Mouse (Mus musculus) testis, adult 2 months (tissue): Measurements from ENCODE around the gene Txndc15. TPM values are rescaled to one million over a fixed set of nuclear protein-coding genes. Genes with fewer than 3 reads are reported as not detected.

ENCODE experiments used
- H3K27ac ChIP-seq: fragments of 200-500 bp; 2 replicates; pipeline ENCODE4 v1.5.1; 2012; ENCODE audit warnings: low read depth, low read length; ENCODE audit not compliant: control insufficient read depth, insufficient read depth
- H3K27me3 ChIP-seq: fragments of 200-500 bp; 2 replicates; pipeline ENCODE4 v1.6.1; 2012; ENCODE audit warnings: mild to moderate bottlenecking, low read length, moderate library complexity; ENCODE audit not compliant: control insufficient read depth, insufficient read depth
- H3K36me3 ChIP-seq: fragments of 200-500 bp; 2 replicates; pipeline ENCODE4 v1.6.1; 2012; ENCODE audit warnings: mild to moderate bottlenecking, low read length; ENCODE audit not compliant: control insufficient read depth, insufficient read depth
- H3K4me1 ChIP-seq: fragments of 200-500 bp; 2 replicates; pipeline ENCODE4 v1.6.1; 2012; ENCODE audit warnings: low read length; ENCODE audit not compliant: control insufficient read depth, insufficient read depth
- H3K4me3 ChIP-seq: fragments of 200-500 bp; 2 replicates; pipeline ENCODE4 v1.5.1; 2012; ENCODE audit warnings: low read depth, mild to moderate bottlenecking, low read length, moderate library complexity, mixed read lengths; ENCODE audit not compliant: control insufficient read depth
- CTCF ChIP-seq: fragments of 200-500 bp; IDR thresholded peaks from 2 replicates; pipeline ENCODE4 v1.5.1; 2012; ENCODE audit warnings: low read depth, mild to moderate bottlenecking, inconsistent platforms, low read length, moderate library complexity; ENCODE audit not compliant: control insufficient read depth, insufficient read depth, insufficient replicate concordance
- POLR2A ChIP-seq: fragments of 200-500 bp; IDR thresholded peaks from 2 replicates; pipeline ENCODE4 v1.6.1; 2012; ENCODE audit warnings: low read depth, mild to moderate bottlenecking, inconsistent platforms, low read length, moderate library complexity; ENCODE audit not compliant: control insufficient read depth
- polyA plus RNA-seq: library from polyadenylated mRNA; depleted of rRNA; stranded (reverse); fragments of >200 nt; gene quantifications from 2 replicates; pipeline ENCODE4 v1.2.3, GENCODE M21; 2012; rRNA removed

Txndc15 gene
- polyA plus RNA-seq, 1 experiment: 7.8 TPM

GRCm38 (mm10) chr13:55761486-55761885, 47.0 kb downstream of the Txndc15 start:
- no peaks in the 10 kb centered on the region for H3K36me3 ChIP-seq
- TF ChIP-seq CTCF: no peak
- no peak overlapping the region for H3K4me3 ChIP-seq
- H3K4me1 ChIP-seq: no peaks in the 10 kb centered on the region
- H3K27ac ChIP-seq: no peak overlapping the region
- H3K27me3 ChIP-seq: no peaks in the 10 kb centered on the region

- no peaks in the 10 kb centered on the region for H3K27me3 ChIP-seq
- peaks cover 6% of the 10 kb centered on the region for H3K4me1 ChIP-seq
- H3K27ac ChIP-seq: no peak overlapping the region
- TF ChIP-seq POLR2A: no peak
- TF ChIP-seq CTCF: no peak
- no peak overlapping the region for H3K4me3 ChIP-seq
- no peaks in the 10 kb centered on the region for H3K36me3 ChIP-seq
These were observed 59.9 kb downstream of the Txndc15 start for GRCm38 (mm10) chr13:55774352-55774751.

- H3K27ac ChIP-seq: no peak overlapping the region
- TF ChIP-seq CTCF (no peak), POLR2A (no peak)
- H3K4me1 ChIP-seq: peaks cover 6% of the 10 kb centered on the region
- H3K27me3 ChIP-seq: no peaks in the 10 kb centered on the region
- no peaks in the 10 kb centered on the region for H3K36me3 ChIP-seq
- H3K4me3 ChIP-seq: no peak overlapping the region
These were observed 60.6 kb downstream of the Txndc15 start for GRCm38 (mm10) chr13:55775056-55775455.

Other genes with a start within 250 kb of the Txndc15 start
- 89.3 and 101 TPM in 2 replicates for gene Dbn1, start 226.5 kb upstream of the Txndc15 start, polyA plus RNA-seq
- 7.6 and 14.5 TPM in 2 replicates for gene Pdlim7, start 201.0 kb upstream of the Txndc15 start, polyA plus RNA-seq
- 2.3 TPM in 2 replicates for gene Dok3, start 185.4 kb upstream of the Txndc15 start, polyA plus RNA-seq
- gene Ddx41, start 178.0 kb upstream of the Txndc15 start, polyA plus RNA-seq: 52.0 and 58.5 TPM in 2 replicates
- 28.5 and 28.8 TPM in 2 replicates for gene Fam193b, start 143.5 kb upstream of the Txndc15 start, polyA plus RNA-seq
- 35.4 and 36.5 TPM in 2 replicates for gene Tmed9, start 140.9 kb upstream of the Txndc15 start, polyA plus RNA-seq
- 13.0 and 15.6 TPM in 2 replicates for gene B4galt7, start 114.8 kb upstream of the Txndc15 start, polyA plus RNA-seq
- gene Caml, start 91.6 kb upstream of the Txndc15 start, polyA plus RNA-seq: 24.8 and 26.8 TPM in 2 replicates
- 25.3 and 27.7 TPM in 2 replicates for gene Ddx46, start 79.6 kb upstream of the Txndc15 start, polyA plus RNA-seq
- 6.1 and 7.6 TPM in 2 replicates for gene B230219D22Rik, start 21.5 kb upstream of the Txndc15 start, polyA plus RNA-seq
- 4.8 and 6.3 TPM in 2 replicates for gene Pcbd2, start 12.7 kb downstream of the Txndc15 start, polyA plus RNA-seq
- gene Catsper3, start 69.9 kb downstream of the Txndc15 start, polyA plus RNA-seq: 85.0 and 111 TPM in 2 replicates
- 0.04 and 0.05 TPM in 2 replicates for gene Pitx1, start 121.5 kb downstream of the Txndc15 start, polyA plus RNA-seq